Mouse (Mus musculus) erythroblast, embryonic 14.5 days (primary cell): Measurements from ENCODE around the gene Etv5.

ENCODE experiments used
- GATA1 ChIP-seq: IDR thresholded peaks from 2 replicates; pipeline ENCODE4 v1.6.1; 2012; ENCODE audit warnings: low read length, inconsistent platforms, mixed read lengths
- TAL1 ChIP-seq: IDR thresholded peaks from 3 replicates; pipeline ENCODE4 v1.6.1; 2012; ENCODE audit warnings: low read length, inconsistent platforms, mixed read lengths

DNA sequence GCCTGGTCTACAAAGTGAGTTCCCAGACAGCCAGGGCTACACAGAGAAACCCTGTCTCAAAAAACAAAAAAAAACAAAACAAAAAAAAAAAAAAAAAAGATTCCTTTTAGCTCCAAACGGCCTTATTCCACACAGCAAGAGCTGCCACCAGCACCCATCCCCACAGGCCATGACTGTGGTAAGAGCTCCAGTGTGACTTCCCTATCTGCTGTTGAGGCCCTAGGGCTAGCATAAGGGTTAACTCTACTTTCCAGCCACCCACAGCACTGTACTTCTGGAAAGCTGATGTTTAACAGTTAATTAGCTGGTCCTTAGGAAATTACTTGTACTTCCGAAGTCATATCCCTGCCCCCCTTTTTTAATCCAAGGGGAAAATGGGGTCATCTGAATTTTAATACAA is 8.2 kb downstream of the Etv5 start:
- TF ChIP-seq GATA1, result no peak
- no peak for TF ChIP-seq TAL1
